Mouse (Mus musculus): Measurements from ENCODE around the gene Banp. TPM values are rescaled to one million over a fixed set of nuclear protein-coding genes. Genes with fewer than 3 reads are reported as not detected.

The Banp gene
- polyA plus RNA-seq, 1 experiment from 2014 or later = 58.8 TPM

DNA sequence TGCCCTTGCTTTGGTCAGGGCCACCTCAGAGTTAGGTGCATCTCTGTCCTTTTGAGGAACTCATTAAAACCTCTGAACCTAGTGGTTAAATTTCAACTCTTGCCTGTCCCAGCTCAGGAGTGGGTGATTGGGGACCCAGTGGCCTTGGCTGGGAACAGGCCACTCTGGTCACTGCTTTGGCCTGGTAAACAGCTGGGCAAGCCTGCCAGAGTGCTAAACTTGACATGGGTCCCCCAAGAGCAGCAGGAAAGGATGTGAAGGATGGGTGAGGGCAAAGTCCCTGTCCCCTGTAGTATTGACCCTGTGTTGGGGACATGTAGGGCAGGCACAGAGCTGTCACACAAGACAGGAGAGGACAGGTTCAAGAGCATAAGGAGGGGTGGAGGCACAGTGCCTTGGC, 4.7 kb upstream of the Banp start, which contains the start of gene Car5a:
Gene Car5a (minus strand): TSS at position 74 of the 400 bp plus-strand sequence.
- H3K9me3 ChIP-seq = no peaks in the 10 kb centered on the region
- H3K4me1 ChIP-seq = peaks cover 28% of the 10 kb centered on the region
- ATAC-seq (ENCODE audit: low FRiP score, low read depth) = no peak
- 0 out of 2 replicates have a peak, but pooled peaks cover 10% of the 10 kb centered on the region for H3K27me3 ChIP-seq
- no peaks in the 10 kb centered on the region for H3K36me3 ChIP-seq
- no peak within 1 kb of the TSS for H3K4me3 ChIP-seq
- H3K27ac ChIP-seq (replicated peaks) = no peak within 1 kb of the TSS
- no peak within 1 kb of the TSS for H3K4me2 ChIP-seq (replicated peaks)
- no peak within 1 kb of the TSS for H3K9ac ChIP-seq (replicated peaks)

DNA sequence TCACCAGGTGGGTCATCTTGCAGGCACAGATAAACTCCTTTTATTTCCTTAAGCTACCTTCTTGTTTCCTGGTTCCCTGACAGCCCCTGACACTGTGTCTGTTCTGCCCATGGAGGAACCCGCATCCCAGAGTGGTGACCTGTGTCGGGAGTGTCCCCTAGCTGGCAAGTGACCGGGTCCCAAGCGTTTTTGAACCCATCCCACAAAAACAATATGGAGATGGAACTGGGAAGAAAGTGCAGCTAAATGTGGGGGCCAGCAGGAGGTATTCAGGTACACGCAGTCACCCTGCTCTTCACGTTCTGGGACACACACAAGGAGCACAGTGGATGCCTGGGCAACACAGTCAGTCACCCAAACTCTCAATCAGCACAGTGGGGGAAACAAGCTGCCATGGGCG, 3.2 kb upstream of the Banp start:
- Histone ChIP-seq H3K9ac (replicated peaks) (no peak overlapping the region), H3K4me2 (replicated peaks) (no peak overlapping the region), H3K36me3 (no peaks in the 10 kb centered on the region), H3K27ac (replicated peaks) (0 out of 2 replicates have a peak overlapping the region, but pooled peaks have one; percentile 83), H3K9me3 (no peaks in the 10 kb centered on the region), H3K4me1 (peaks cover 29% of the 10 kb centered on the region), H3K4me3 (no peak overlapping the region), H3K27me3 (0 out of 2 replicates have a peak, but pooled peaks cover 10% of the 10 kb centered on the region)
- 86% methylated on average over 7 of the region's 7 CpGs for WGBS
- no peak for ATAC-seq (ENCODE audit: low FRiP score, low read depth)

DNA sequence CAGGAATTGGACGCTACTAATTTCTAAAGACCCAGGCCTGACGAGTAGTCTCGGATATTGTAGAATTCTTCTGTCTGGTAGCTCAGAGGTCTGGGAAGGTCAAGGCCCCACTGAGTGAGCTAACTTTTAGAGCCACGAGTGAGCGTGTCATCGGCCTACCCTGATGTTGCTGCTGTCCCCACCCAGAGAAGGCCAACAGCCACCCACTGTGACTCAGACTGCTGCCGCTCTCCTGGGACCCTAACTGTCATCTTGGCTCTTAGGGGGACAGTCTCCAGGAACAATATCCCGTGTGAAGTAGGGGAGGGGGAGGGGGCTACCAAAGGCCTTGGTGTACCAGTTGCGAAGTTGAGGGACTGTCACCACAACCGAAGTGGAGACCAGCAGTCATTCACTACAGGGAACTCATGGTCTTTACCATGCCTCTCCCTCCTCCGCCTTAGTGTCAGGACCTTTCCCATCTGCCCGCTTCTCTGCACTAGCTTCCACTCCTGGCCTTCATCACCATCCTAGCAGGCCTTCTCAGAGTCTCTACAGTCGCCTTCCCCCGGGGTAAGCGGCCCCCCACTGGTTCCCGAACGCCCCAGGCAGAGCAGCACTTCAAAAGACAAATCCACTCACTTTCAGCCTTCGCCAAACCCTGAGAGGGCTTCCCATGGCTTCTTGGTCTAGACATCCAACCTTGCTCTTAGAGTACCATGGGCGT, 2.4 kb upstream of the Banp start:
- Histone ChIP-seq H3K9ac (replicated peaks) (peak overlapping the region; percentile 25; the same call in 1 of the 2 replicates), H3K9me3 (no peaks in the 10 kb centered on the region), H3K27ac (replicated peaks) (peak overlapping the region; percentile 83), H3K36me3 (no peaks in the 10 kb centered on the region), H3K4me3 (peak overlapping the region; percentile 33), H3K4me1 (peaks cover 37% of the 10 kb centered on the region), H3K27me3 (0 out of 2 replicates have a peak, but pooled peaks cover 10% of the 10 kb centered on the region), H3K4me2 (replicated peaks) (peak overlapping the region; percentile 59)
- no peak for ATAC-seq (ENCODE audit: low FRiP score, low read depth)
- WGBS = 25% methylated on average over 19 of the region's 19 CpGs

DNA sequence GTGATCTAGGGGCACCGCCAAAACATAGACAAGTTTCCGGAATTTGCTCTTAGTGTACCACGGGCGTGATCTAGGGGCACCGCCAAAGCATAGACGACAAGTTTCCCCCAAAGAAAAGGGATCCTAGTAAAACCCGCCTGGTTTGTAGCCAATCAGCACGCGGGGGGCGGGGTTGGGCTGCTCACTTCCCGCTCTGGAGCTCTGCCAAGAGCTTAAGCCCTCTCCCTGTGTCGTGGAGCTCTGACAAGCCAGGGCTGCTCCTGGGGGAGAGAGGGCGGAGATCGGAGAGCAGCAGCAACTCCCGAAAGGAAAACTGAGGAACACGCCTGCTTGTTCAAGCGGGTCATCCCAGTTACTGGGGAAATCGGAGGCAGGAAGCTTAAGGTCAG, 1.8 kb upstream of the Banp start:
- 0 out of 2 replicates have a peak, but pooled peaks cover 10% of the 10 kb centered on the region for H3K27me3 ChIP-seq
- peak overlapping the region; percentile 33 for H3K4me3 ChIP-seq
- H3K9ac ChIP-seq (replicated peaks) = peak overlapping the region; percentile 49
- WGBS = under 1% methylated on average over 18 of the region's 18 CpGs
- no peaks in the 10 kb centered on the region for H3K9me3 ChIP-seq
- ATAC-seq (ENCODE audit: low FRiP score, low read depth) = peak; percentile 28
- peak overlapping the region; percentile 59 for H3K4me2 ChIP-seq (replicated peaks)
- H3K36me3 ChIP-seq = 0 out of 2 replicates have a peak, but pooled peaks cover under 1% of the 10 kb centered on the region
- H3K4me1 ChIP-seq = peaks cover 43% of the 10 kb centered on the region
- H3K27ac ChIP-seq (replicated peaks) = peak overlapping the region; percentile 83

DNA sequence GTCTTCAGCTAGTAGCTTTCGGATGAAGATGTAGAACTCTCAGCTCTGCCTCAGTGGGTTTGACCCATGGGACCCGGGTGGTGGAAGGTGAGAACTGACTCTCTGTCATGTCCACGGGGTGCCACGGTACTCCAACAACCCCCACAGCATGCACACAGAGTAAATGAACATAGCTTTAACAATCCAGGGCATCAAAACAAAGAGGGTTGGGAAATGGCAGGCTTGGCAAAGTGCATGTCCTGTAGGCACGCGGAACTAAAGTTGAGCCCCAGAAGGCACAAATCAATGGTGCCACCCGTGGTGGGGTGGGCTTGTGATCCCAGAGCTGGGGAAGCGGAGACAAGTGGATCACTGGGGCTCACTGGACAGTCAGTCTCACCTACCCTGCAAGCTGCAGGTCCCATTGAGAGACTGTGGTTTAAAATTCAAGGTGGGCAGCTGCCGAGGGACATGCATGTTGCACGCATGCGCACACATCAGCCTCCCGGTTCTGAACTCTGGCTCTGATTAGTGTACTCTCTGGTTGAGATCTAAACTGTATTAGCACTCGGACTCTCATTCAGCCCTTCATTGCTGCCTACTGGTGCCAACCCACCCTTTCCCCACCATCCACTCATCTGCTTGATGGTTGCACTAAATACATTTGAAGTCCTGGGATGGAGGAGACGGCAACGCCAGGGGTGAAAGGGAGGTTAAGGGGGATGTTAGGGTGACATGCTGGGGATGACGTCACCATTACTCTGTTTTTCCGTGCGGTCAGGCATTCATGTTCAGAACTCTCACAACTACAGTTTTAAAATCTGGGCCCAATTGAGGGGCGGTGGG, 1.0 kb upstream of the Banp start:
- Histone ChIP-seq H3K9me3 (no peaks in the 10 kb centered on the region), H3K4me2 (replicated peaks) (peak overlapping the region; percentile 59), H3K27ac (replicated peaks) (peak overlapping the region; percentile 83), H3K9ac (replicated peaks) (peak overlapping the region; percentile 49), H3K4me3 (peak overlapping the region; percentile 33), H3K27me3 (0 out of 2 replicates have a peak, but pooled peaks cover 10% of the 10 kb centered on the region), H3K4me1 (peaks cover 46% of the 10 kb centered on the region), H3K36me3 (0 out of 2 replicates have a peak, but pooled peaks cover 3% of the 10 kb centered on the region)
- WGBS = 56% methylated on average over 19 of the region's 19 CpGs
- ATAC-seq (ENCODE audit: low FRiP score, low read depth) = no peak

DNA sequence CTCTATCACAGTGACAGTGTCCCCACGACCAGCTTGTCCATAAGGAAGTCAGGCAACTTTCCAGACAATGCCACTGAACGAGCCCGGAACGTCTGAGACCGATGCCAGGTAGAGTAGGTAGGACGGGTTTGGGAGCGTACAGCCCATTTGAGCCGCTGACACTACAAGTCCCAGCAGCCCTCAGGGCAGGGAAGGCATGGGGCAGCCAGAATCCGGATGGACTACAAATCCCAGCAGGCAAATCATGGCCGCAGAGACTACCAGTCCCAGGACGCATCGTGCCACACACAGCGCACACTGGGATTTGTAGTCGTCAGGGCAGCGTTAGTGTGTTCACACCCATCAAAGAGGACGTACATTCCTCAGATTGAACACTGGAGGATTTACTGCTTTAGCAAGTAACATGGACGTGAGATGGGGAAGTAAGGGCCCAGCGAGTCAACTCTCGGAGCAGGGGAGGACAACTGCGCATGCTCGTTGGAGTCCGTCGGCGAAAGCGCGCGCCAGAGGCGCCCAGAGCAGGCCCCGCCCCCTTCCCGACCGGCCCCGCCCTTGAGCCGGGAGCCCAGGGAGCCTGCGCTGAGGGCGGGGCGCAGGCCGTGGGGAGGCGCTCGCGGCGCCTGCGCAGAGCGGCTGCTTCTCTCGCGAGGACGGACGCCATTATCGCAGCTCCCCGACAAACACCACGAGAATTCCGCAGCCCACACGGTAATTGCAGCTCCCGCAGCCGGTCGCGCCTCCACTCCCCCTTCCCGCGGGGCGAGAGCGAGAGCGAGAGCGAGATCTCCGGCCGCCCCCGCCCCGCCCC, 595 bp downstream of the Banp start:
- ATAC-seq (ENCODE audit: low FRiP score, low read depth) = peak; percentile 95
- peak overlapping the region; percentile 99 for H3K9ac ChIP-seq (replicated peaks)
- peaks cover 18% of the 10 kb centered on the region for H3K36me3 ChIP-seq
- peak overlapping the region; percentile 91 for H3K4me3 ChIP-seq
- no peaks in the 10 kb centered on the region for H3K9me3 ChIP-seq
- peaks cover 46% of the 10 kb centered on the region for H3K4me1 ChIP-seq
- peak overlapping the region; percentile 94 for H3K4me2 ChIP-seq (replicated peaks)
- 0 out of 2 replicates have a peak, but pooled peaks cover 5% of the 10 kb centered on the region for H3K27me3 ChIP-seq
- under 1% methylated on average over 49 of the region's 66 CpGs for WGBS
- H3K27ac ChIP-seq (replicated peaks) = peak overlapping the region; percentile 92

DNA sequence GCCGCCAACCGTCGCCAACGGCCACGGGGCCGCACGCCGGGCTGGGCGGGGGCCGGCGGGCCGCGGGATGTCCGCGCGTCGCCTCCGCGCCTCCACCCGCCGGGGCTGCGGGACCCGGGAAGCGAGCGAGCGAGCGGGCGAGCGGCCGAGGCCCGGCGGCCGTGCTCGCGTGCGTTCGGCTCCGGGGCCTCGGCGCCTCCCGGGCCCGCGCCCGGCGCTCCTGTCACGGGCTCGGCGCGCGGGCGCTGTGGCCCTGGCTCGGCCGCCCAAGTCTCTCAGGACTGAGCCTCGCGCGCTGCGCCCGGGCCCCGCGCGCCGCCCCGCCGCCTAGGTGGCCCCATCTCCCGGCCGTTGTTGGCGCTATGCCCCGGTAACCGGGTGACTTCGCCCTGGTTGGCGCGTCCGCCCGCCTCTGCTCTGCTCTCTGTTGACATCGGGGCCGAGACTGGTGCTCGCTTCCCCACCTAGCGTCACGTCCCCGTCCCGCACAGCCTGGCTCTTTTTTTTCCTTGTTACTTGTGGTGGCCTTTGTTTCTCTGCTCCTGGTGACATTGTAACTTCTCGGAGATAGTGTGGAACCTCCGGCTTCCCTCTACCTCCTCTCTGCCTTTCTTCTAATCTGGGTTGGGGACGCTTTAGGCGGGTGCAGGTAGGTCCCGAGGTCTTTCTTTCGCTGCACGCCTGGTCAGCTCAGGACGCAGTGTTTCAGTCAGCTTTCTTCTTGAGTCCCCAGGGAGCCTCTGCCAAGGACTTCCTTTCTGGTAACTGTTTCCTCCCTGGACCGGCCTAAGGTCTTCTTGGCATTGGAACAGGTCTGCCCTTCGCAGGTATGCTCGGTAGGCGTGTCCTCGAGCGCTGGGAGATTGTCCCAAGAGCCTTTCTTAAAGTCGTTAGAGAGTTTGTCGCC, 1.5 kb downstream of the Banp start:
- H3K27ac ChIP-seq (replicated peaks) = peak overlapping the region; percentile 92
- H3K36me3 ChIP-seq = peaks cover 19% of the 10 kb centered on the region
- ATAC-seq (ENCODE audit: low FRiP score, low read depth) = peak; percentile 3
- H3K9ac ChIP-seq (replicated peaks) = peak overlapping the region; percentile 99
- H3K4me2 ChIP-seq (replicated peaks) = peak overlapping the region; percentile 94
- H3K4me3 ChIP-seq = peak overlapping the region; percentile 91
- peaks cover 46% of the 10 kb centered on the region for H3K4me1 ChIP-seq
- H3K9me3 ChIP-seq = no peaks in the 10 kb centered on the region
- WGBS = under 1% methylated on average over 87 of the region's 97 CpGs
- H3K27me3 ChIP-seq = 0 out of 2 replicates have a peak, but pooled peaks cover 4% of the 10 kb centered on the region

DNA sequence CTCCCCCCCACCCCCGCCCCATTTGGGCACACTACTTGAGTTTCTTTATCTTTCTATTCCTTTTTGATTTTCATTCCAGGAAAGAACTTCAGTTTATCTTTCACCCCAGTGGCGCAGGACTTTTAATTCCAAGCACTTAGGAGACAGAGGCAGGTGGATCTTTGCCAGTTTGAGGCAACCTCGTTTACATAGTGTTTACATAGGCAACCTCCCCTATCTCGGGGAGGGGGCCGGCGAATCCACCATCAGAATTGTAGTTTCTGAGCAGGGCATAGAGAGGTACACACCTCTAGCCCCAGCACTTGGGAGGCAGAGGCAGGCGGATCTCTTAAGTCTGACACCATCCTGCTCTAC, 2.1 kb downstream of the Banp start:
- peak overlapping the region; percentile 99 for H3K9ac ChIP-seq (replicated peaks)
- H3K4me1 ChIP-seq = peaks cover 45% of the 10 kb centered on the region
- H3K27me3 ChIP-seq = 0 out of 2 replicates have a peak, but pooled peaks cover 2% of the 10 kb centered on the region
- peaks cover 19% of the 10 kb centered on the region for H3K36me3 ChIP-seq
- peak overlapping the region; percentile 91 for H3K4me3 ChIP-seq
- no peaks in the 10 kb centered on the region for H3K9me3 ChIP-seq
- ATAC-seq (ENCODE audit: low FRiP score, low read depth) = no peak
- WGBS = 38% methylated on average over 7 of the region's 7 CpGs
- H3K4me2 ChIP-seq (replicated peaks) = peak overlapping the region; percentile 94
- peak overlapping the region; percentile 92 for H3K27ac ChIP-seq (replicated peaks)

DNA sequence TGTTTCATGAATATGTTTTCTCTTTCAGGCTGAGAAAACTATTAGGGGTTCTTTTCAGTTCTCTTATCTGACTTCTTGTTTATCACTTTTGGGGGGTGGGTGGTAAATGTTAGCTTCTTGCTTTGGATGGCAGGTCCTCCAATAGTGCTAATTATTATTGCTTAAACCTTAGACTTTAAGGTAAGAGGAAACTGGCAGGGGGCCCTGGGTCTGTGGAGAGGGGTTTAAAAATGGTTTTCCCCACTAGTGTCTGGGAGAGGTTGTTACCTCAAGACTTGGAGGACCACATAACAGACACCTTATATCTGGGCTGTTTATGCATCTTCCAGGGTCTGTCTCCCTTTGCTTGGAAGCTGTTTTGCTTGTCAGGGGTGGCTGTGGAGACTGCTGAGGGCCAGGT, 2.6 kb downstream of the Banp start:
- H3K4me3 ChIP-seq = peak overlapping the region; percentile 91
- peak overlapping the region; percentile 94 for H3K4me2 ChIP-seq (replicated peaks)
- 0 out of 2 replicates have a peak overlapping the region, but pooled peaks have one; percentile 20 for H3K9ac ChIP-seq (replicated peaks)
- no peak for ATAC-seq (ENCODE audit: low FRiP score, low read depth)
- H3K27ac ChIP-seq (replicated peaks) = 0 out of 2 replicates have a peak overlapping the region, but pooled peaks have one; percentile 15
- H3K9me3 ChIP-seq = no peaks in the 10 kb centered on the region
- H3K27me3 ChIP-seq = no peaks in the 10 kb centered on the region
- peaks cover 19% of the 10 kb centered on the region for H3K36me3 ChIP-seq
- H3K4me1 ChIP-seq = peaks cover 40% of the 10 kb centered on the region

DNA sequence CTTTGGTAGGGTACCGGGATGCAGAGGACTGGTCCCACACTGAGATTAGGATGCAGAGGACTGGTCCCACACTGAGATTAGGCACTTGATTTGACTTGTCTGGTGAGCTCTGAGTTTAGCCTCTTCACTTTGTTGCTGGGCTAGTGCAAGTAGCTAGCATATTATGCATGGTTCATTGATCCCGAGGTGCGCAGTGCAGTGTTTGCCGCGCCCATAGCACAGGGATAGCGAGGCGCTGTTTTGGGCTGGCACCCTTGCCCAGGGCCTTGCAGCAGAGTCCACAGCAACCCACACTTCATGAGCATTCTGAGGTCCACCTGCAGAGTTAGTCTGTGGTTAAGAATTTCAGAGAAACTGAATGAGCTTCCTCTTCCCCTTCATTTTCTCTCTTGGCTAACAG, 3.2 kb downstream of the Banp start:
- Histone ChIP-seq H3K27ac (replicated peaks) (no peak overlapping the region), H3K9me3 (no peaks in the 10 kb centered on the region), H3K36me3 (peaks cover 19% of the 10 kb centered on the region), H3K4me1 (peaks cover 33% of the 10 kb centered on the region), H3K4me3 (no peak overlapping the region), H3K27me3 (no peaks in the 10 kb centered on the region), H3K9ac (replicated peaks) (0 out of 2 replicates have a peak overlapping the region, but pooled peaks have one; percentile 20), H3K4me2 (replicated peaks) (peak overlapping the region; percentile 94)
- no peak for ATAC-seq (ENCODE audit: low FRiP score, low read depth)
- WGBS = 88% methylated on average over 7 of the region's 7 CpGs
